Mouse (Mus musculus): ENCODE measurements around the gene E130114P18Rik.
A peak's percentile ranks its signal among the peaks of the same experiment; 100 is the strongest.

Gene E130114P18Rik

GRCm38 (mm10) chr4:97751030-97751482 lies 26.8 kb downstream of the E130114P18Rik start:
- peak; percentile 94 to 95 for DNase-seq

GRCm38 (mm10) chr4:97750401-97750800 lies 27.5 kb downstream of the E130114P18Rik start:
- no peak for DNase-seq

GRCm38 (mm10) chr4:97746106-97746900 lies 31.6 kb downstream of the E130114P18Rik start:
- no peak for DNase-seq

GRCm38 (mm10) chr4:97745296-97746105 lies 32.4 kb downstream of the E130114P18Rik start:
- DNase-seq, result peak; percentile 70 to 77

GRCm38 (mm10) chr4:97743932-97744331 lies 33.9 kb downstream of the E130114P18Rik start:
- DNase-seq, result no peak

- DNase-seq, result no peak
Observed at GRCm38 (mm10) chr4:97733392-97733791, 44.5 kb downstream of the E130114P18Rik start.

GRCm38 (mm10) chr4:97730416-97730815 lies 47.5 kb downstream of the E130114P18Rik start:
- DNase-seq, result no peak

GRCm38 (mm10) chr4:97729999-97730398 lies 47.9 kb downstream of the E130114P18Rik start:
- peak in 1 of 2 experiments; percentile 27 for DNase-seq

GRCm38 (mm10) chr4:97728520-97728919 lies 49.4 kb downstream of the E130114P18Rik start:
- DNase-seq, result no peak

- no peak for DNase-seq
Observed at GRCm38 (mm10) chr4:97723374-97723773, 54.5 kb downstream of the E130114P18Rik start.

GRCm38 (mm10) chr4:97722666-97723065 lies 55.2 kb downstream of the E130114P18Rik start:
- no peak for DNase-seq

- peak; percentile 44 to 63 for DNase-seq
Observed at GRCm38 (mm10) chr4:97714616-97715015, 63.3 kb downstream of the E130114P18Rik start.

- no peak for DNase-seq
Observed at GRCm38 (mm10) chr4:97714101-97714615, 63.7 kb downstream of the E130114P18Rik start.

- DNase-seq, result no peak
Observed at GRCm38 (mm10) chr4:97712547-97712946, 65.3 kb downstream of the E130114P18Rik start.

- no peak for DNase-seq
Observed at GRCm38 (mm10) chr4:97710048-97710765, 67.7 kb downstream of the E130114P18Rik start.

- no peak for DNase-seq
Observed at GRCm38 (mm10) chr4:97707373-97708152, 70.3 kb downstream of the E130114P18Rik start.

- DNase-seq, result no peak
Observed at GRCm38 (mm10) chr4:97696684-97697615, 80.9 kb downstream of the E130114P18Rik start.

GRCm38 (mm10) chr4:97695414-97696040 lies 82.4 kb downstream of the E130114P18Rik start:
- DNase-seq, result no peak

GRCm38 (mm10) chr4:97693931-97694330 lies 83.9 kb downstream of the E130114P18Rik start:
- DNase-seq, result peak; percentile 26 to 45

GRCm38 (mm10) chr4:97693054-97693453 lies 84.8 kb downstream of the E130114P18Rik start:
- DNase-seq, result no peak

Data from lung, adult 18-20 months (tissue).